Mouse (Mus musculus): ENCODE measurements around the gene Lin7a. TPM values are rescaled to one million over a fixed set of nuclear protein-coding genes. Genes with fewer than 3 reads are reported as not detected.

Lin7a gene
- total RNA-seq, 2 experiments from 2014 or later = 2.7 to 2.8 TPM

GRCm38 (mm10) chr10:107250346-107251210, 20.9 kb upstream of the Lin7a start:
- DNase-seq (ENCODE audit: low spot score in 2 of 2) = no peak

- DNase-seq (ENCODE audit: low spot score in 2 of 2) = no peak
Observed at GRCm38 (mm10) chr10:107251271-107251670, 20.2 kb upstream of the Lin7a start.

- no peak for DNase-seq (ENCODE audit: low spot score in 2 of 2)
Observed at GRCm38 (mm10) chr10:107251801-107252502, 19.5 kb upstream of the Lin7a start.

DNA sequence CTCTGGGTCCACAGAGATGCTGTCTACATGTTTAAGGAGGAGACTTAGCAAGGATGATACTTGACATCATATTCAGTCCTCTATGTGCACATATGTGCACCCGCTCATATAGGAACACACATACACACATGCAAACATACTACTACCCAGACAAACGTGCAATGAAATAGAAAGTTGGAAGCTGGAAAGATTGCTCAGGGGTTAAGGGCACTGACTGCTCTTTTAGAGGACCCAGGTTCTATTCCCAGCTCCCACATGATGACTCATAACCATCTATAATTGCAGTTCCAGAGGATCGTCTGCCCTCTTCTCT, 19.0 kb upstream of the Lin7a start:
- DNase-seq (ENCODE audit: low spot score in 2 of 2) = no peak

GRCm38 (mm10) chr10:107253191-107253965, 18.1 kb upstream of the Lin7a start:
- no peak for DNase-seq (ENCODE audit: low spot score in 2 of 2)

- DNase-seq (ENCODE audit: low spot score in 2 of 2) = no peak
Observed at GRCm38 (mm10) chr10:107254656-107255055, 16.8 kb upstream of the Lin7a start.

- DNase-seq (ENCODE audit: low spot score in 2 of 2) = no peak
Observed at GRCm38 (mm10) chr10:107255351-107256050, 16.0 kb upstream of the Lin7a start.

DNA sequence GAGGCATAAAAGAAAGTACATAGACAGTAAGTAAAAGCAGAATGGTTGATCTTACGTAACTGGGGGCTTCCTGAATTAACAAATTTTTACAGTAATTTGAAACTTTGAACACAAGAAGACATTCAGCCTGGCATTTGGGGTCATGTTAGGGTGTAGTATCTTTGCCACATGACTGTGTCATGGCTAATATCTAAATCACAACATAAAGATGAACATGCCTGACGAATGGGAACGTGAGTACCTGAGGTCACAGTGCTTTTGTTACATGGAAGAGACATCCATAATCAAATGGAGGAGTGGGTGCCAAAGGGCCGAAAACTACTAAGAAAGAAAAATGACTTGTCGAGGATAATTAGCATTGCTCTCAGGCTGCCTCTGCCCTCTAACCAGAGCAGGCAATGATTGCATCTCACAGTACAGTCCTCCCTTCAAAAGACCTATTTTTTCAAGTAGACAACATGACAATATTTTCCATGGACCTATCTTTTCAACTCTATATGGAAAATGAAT, 15.0 kb upstream of the Lin7a start:
- no peak for DNase-seq (ENCODE audit: low spot score in 2 of 2)

- no peak for DNase-seq (ENCODE audit: low spot score in 2 of 2)
Observed at GRCm38 (mm10) chr10:107260428-107260827, 11.1 kb upstream of the Lin7a start.

- peak; percentile 23 to 31 for DNase-seq (ENCODE audit: low spot score in 2 of 2)
Observed at GRCm38 (mm10) chr10:107272131-107272803, 781 bp downstream of the Lin7a start.

DNA sequence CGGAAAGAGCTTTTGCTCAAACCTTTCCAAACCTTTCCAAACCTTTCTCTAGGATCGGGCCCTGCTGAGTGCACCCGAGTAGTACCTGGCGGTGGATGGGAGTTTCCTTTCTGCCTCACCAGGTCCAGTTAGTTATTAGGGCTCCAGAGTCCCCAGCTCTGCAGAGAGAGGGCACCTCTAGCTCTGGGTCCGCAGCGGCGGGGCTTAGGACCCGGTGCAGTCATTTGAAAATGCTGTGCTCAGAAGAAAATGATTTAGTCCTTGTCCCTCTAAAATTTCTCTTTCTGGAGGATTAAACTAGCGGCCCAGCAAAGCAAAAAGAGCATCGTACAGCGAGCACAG, 1.3 kb downstream of the Lin7a start:
- DNase-seq (ENCODE audit: low spot score in 2 of 2) = no peak

GRCm38 (mm10) chr10:107273848-107274247, 2.4 kb downstream of the Lin7a start:
- no peak for DNase-seq (ENCODE audit: low spot score in 2 of 2)

- no peak for DNase-seq (ENCODE audit: low spot score in 2 of 2)
Observed at GRCm38 (mm10) chr10:107274785-107275184, 3.3 kb downstream of the Lin7a start.

GRCm38 (mm10) chr10:107276647-107277046, 5.2 kb downstream of the Lin7a start:
- DNase-seq (ENCODE audit: low spot score in 2 of 2) = no peak

DNA sequence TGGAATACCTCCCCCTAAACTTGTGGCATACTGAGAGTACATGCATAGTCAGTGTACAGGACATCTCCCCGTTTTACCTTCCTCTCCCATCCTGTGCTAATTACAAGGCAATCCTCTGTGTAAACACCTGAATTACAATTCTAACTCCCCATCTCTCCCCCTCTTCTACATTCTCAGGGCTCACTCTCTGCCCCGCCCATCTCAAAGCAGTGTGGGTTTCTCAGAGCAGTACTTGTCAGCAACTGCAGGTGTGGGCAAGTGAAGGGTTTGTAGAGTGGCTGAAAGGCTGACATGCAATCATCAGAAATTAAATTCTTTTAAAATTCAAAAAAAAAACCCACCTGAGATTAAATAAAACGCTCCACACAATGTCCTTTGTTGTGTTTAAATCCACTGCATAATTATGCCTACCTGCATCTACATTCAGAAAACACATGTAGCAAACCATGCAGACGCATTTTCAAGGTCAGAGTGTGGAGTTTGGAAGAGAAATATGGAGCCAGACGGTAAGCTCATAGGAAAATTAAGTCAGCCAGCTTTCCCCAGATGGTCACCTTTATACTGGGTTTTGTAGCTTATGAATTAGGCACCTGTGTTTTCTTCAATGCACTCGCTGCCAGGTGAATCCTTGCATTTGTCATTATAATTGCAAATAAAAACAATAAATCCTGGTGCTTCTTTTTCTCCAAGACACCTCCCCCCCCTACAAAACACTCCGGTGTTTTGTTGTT, 22.6 kb downstream of the Lin7a start:
- DNase-seq (ENCODE audit: low spot score in 2 of 2) = no peak

DNA sequence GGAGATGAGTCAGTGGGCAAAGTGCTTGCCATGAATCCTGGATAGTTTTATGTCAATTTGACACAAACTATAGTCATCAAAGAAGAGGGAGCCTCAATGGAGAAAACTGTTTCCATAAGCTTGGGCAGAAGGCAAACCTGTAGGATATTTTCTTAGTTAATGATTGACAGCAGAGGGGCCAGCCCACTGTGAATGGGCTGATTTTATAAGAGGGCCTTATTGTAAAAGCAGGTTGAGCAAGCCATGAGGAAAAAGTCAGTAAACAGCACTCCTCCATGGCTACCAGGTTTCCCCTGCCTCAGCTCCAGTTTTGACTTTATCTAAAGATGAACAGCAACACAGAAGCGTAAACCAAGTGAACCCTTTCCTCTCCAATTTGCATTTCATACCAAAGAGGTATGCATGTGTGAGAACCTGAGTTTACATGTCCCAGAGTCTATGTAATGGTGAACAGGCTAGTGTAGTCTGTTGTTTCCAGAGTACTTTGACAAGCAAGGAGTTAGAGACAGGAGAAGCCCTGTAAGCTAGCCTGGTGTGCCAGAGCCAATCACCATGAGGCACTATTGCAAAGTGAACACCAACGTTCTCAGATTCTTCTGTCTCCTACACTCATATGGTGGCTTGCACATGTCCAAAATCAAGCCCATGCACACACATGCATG, 29.2 kb downstream of the Lin7a start:
- DNase-seq (ENCODE audit: low spot score in 2 of 2) = no peak

DNA sequence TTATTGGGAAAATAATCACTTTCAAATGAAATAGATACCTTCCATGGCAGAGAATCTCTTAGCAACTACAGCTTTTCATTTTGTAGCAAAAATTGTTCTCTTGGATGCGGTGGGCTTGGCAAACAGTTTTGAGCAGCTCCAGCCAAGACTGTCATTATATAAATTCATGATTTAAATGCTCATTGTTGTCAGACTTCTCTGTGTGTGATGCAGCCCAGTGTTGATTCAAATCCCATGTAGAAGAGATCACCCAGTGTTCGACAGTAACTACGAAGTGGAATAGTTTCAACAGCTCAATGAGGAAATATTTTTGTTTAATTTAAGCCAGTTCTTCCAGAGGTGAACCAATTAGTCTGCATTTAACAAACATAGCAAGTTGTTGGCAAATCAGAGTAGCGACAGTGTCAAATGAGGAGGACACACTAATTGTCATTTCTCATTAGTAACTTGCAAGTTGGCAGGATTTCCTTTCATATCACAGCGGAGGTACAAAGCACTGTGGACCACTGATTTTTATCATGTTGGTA, 39.5 kb downstream of the Lin7a start:
- DNase-seq (ENCODE audit: low spot score in 2 of 2) = no peak

DNA sequence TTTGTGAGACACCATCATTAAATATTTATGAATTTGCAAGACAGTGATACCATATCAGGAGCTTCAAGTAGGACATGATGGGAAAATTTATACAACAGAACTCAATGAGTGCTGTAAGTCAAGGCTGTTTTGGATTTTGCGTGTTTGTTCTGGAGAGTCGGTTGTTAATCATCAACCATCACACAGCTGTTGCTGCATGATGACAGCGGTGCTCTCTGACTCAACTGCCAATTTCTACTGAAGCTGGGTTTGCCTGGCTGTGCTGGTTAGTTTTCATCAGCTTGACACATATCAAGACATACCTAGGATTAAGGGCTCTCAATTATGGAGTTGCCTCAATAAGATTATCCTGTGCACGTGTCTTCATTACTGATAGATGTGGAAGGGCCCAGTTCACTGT, 41.1 kb downstream of the Lin7a start:
- DNase-seq (ENCODE audit: low spot score in 2 of 2) = no peak

DNA sequence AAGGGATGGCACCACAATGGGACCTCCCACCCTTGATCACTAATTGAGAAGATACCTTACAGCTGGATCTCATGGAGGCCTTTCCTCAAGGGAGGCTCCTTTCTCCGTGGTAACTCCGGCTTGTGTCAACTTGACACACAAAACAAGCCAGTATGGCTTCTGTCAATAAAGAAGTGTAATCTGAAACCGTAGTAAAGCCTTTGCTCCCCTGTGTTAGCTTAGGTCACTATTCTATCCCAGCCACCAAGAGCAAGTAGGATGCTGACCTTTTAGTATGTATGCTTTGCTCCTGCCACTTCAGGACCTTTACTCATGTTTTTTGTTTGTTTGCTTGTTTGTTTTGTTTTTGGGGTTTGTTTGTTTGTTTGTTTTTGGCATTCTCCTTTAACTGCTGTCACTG, 41.9 kb downstream of the Lin7a start:
- no peak for DNase-seq (ENCODE audit: low spot score in 2 of 2)

Measured in adrenal gland, adult 18-20 months (tissue).